Mouse (Mus musculus) stomach, embryonic 16.5 days (tissue): ENCODE results near the gene Chit1. TPM values are rescaled to one million over a fixed set of nuclear protein-coding genes. Genes with fewer than 3 reads are reported as not detected.

Experiments
- ATAC-seq: fragments of 200-750 bp; cut with Nextera tagmentation; 2 replicates; pipeline ENCODE4 v1.8.0; 2017; ENCODE audit warnings: moderate number of reproducible peaks, moderate TSS enrichment; ENCODE audit not compliant: insufficient read depth, low FRiP score
- H3K27ac ChIP-seq: fragments of 300-500 bp; sonication (generic); 2 replicates; pipeline ENCODE4 v1.5.1; 2014; ENCODE audit warnings: low read length
- H3K27me3 ChIP-seq: fragments of 300-500 bp; sonication (generic); 2 replicates; pipeline ENCODE4 v1.6.1; 2014; ENCODE audit warnings: low read length, control low read depth, mixed read lengths; ENCODE audit not compliant: control insufficient read depth, insufficient read depth
- H3K36me3 ChIP-seq: fragments of 300-500 bp; sonication (generic); 2 replicates; pipeline ENCODE4 v1.6.1; 2014; ENCODE audit warnings: low read length; ENCODE audit not compliant: control insufficient read depth, insufficient read depth
- H3K4me1 ChIP-seq: fragments of 300-500 bp; sonication (generic); 2 replicates; pipeline ENCODE4 v1.6.1; 2014; ENCODE audit warnings: low read length, control low read depth, mixed read lengths; ENCODE audit not compliant: control insufficient read depth, insufficient read depth
- H3K4me2 ChIP-seq: fragments of 300-500 bp; sonication (generic); 2 replicates; pipeline ENCODE4 v1.6.1; 2014; ENCODE audit warnings: low read depth, low read length, mixed read lengths
- H3K4me3 ChIP-seq: fragments of 300-500 bp; sonication (generic); replicated peaks from 2 replicates; pipeline ENCODE4 v1.5.1; 2014; ENCODE audit warnings: mild to moderate bottlenecking, low read length
- H3K9ac ChIP-seq: fragments of 300-500 bp; sonication (generic); 2 replicates; pipeline ENCODE4 v1.6.1; 2014; ENCODE audit warnings: low read length
- H3K9me3 ChIP-seq: fragments of 300-500 bp; sonication (generic); replicated peaks from 2 replicates; pipeline ENCODE4 v1.6.1; 2016; ENCODE audit warnings: low read length, control low read depth; ENCODE audit not compliant: control insufficient read depth
- WGBS: fragments of 180-500 bp; shearing (Covaris S2); extraction: QIAGEN DNeasy Blood & Tissue Kit; methylation state at CpG from one replicate; pipeline ENCODE4 v1.1.7; 2014; 5-methylcytosine and 5-hydroxymethylcytosine counted together
- polyA plus RNA-seq: library from polyadenylated mRNA; unstranded; fragments of >200 nt; fragmentation: Nextera tagmentation; extraction: Ambion mirVana; gene quantifications from 2 replicates; pipeline ENCODE4 v1.2.1, GENCODE M21; 2015

The Chit1 gene
- polyA plus RNA-seq, 1 experiment from 2014 or later, result 4.8 TPM

GRCm38 (mm10) chr1:134198197-134198995 is 87.4 kb downstream of the Chit1 start:
- ATAC-seq, result no peak
- H3K4me3 ChIP-seq, result no peak overlapping the region
- 72% methylated on average over 12 of the region's 12 CpGs for WGBS

GRCm38 (mm10) chr1:134200481-134200880 is 89.4 kb downstream of the Chit1 start:
- Histone ChIP-seq H3K27ac (no peak overlapping the region), H3K4me3 (no peak overlapping the region), H3K27me3 (no peaks in the 10 kb centered on the region), H3K9ac (no peak overlapping the region), H3K4me2 (no peak overlapping the region), H3K36me3 (no peaks in the 10 kb centered on the region), H3K4me1 (peaks cover 6% of the 10 kb centered on the region; the same call in 1 of the 2 replicates), H3K9me3 (no peaks in the 10 kb centered on the region)
- WGBS, result 61% methylated on average over 2 of the region's 2 CpGs
- ATAC-seq, result no peak

More at GRCm38 (mm10) chr1:134198197-134198995, 87.4 kb downstream of the Chit1 start:
- Histone ChIP-seq H3K36me3 (no peaks in the 10 kb centered on the region), H3K4me1 (peaks cover 14% of the 10 kb centered on the region), H3K9ac (no peak overlapping the region), H3K27me3 (no peaks in the 10 kb centered on the region), H3K27ac (no peak overlapping the region), H3K4me2 (no peak overlapping the region), H3K9me3 (no peaks in the 10 kb centered on the region)

Other genes with a start within 250 kb of the Chit1 start
- gene Optc, start 203.2 kb upstream of the Chit1 start, polyA plus RNA-seq, result 1.9 and 2.7 TPM in 2 replicates
- 3.5 and 4.5 TPM in 2 replicates for gene Prelp, start 189.8 kb upstream of the Chit1 start, polyA plus RNA-seq
- 12.3 and 13.1 TPM in 2 replicates for gene Fmod, start 74.0 kb upstream of the Chit1 start, polyA plus RNA-seq
- gene Btg2, start 32.1 kb upstream of the Chit1 start, polyA plus RNA-seq, result 98.5 and 110 TPM in 2 replicates
- gene Chil1, start 70.9 kb downstream of the Chit1 start, polyA plus RNA-seq, result 3.6 and 4.9 TPM in 2 replicates
- 0.35 and 9.0 TPM in 2 replicates for gene Mybph, start 82.2 kb downstream of the Chit1 start, polyA plus RNA-seq
- gene Adora1, start 124.2 kb downstream of the Chit1 start, polyA plus RNA-seq, result 15.3 and 22.3 TPM in 2 replicates
- 1.2 and 28.7 TPM in 2 replicates for gene Myog, start 178.7 kb downstream of the Chit1 start, polyA plus RNA-seq
- gene Ppfia4, start 221.7 kb downstream of the Chit1 start, polyA plus RNA-seq, result 6.8 and 6.9 TPM in 2 replicates